Mouse (Mus musculus) T-helper 1 cell (primary cell): ENCODE measurements around the gene Uvrag.

Experiments
- in situ Hi-C: fragments of 300-600 bp; cut with MboI, MseI; formaldehyde crosslinking; loops from one replicate; pipeline ENCODE4 v1.15.1; 2025; ENCODE audit warnings: high pct_unique_total_duplicates

Gene Uvrag

GRCm38 (mm10) chr7:98937079-98937813, 203.7 kb downstream of the Uvrag start:
- in situ Hi-C loops, result no loop called here

DNA sequence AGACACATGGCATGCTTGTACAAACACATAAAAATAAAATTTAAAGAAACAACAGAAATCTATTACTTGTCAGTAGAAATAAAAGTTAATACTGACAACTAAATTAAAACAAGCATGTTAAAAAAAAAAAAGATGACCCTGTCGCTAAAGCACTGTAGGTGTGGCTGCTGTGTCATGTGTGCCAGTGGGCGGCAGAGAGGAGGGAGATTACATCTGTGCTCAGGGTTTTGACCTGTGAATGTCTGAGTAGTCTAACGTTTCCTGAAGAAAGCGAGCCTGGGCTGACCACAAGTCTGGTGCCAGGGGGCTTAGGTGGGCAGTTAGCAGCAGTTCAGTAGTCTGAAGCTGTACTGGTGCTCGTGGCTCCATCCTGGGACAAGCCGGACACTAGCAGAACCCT, 205.2 kb downstream of the Uvrag start:
- in situ Hi-C loops, result no loop called here

- in situ Hi-C loops, result no loop called here
Observed at GRCm38 (mm10) chr7:98935193-98935592, 205.7 kb downstream of the Uvrag start.

- in situ Hi-C loops, result no loop called here
Observed at GRCm38 (mm10) chr7:98928336-98929025, 212.5 kb downstream of the Uvrag start.

DNA sequence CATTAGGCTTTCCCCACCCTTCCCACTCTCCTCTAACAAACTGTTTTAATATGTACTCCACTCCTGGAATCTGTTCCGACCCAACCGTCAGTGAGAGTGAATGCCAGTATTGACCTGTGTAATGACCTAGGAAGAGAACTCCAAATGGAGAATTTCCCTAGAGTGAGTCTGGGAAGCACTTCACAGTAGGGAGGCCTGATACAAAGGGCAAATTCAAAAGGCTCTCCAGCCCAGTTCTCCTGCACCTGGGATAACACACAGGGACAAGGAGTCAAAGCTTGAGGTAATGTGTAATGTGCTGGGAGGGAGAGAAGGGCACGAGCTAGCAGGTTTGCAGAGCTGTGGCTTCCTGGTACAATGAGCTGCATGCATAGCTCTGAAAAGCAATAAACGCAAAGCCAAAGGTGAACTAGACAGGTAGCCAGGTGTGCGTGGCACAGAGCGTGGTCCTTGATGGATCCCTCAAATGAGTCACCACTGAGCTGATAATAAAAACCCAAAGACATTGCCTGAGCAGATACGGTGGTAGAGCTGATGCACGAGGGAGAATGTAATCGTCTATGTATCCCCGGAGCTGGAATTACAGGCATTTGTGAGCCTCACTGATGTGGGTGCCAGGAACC, 213.9 kb downstream of the Uvrag start:
- in situ Hi-C loops, result no loop called here

DNA sequence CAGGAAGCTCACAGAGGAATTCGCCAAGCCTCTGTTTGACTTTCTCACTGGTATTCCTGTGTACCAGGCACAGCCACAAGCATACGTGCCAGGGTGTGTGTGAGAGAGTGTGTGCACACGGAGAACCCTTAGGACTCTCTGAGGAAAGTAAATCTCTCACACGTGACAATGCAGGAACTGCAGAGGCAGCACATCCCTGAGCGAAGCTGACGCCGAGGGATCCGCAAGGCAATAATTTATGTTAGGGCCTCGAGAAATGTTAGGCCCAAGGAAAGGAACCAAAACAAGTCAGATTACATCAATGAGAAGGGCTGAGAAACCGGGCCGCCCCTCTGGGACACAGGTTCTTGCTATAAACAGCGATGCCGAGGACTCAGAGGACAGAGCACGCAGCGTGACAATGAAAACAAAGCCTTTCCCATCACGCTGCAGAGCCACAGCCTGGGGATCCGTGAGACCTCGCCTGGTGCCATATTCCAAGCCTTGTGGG, 216.5 kb downstream of the Uvrag start:
- in situ Hi-C loops, result no loop called here

- in situ Hi-C loops, result no loop called here
Observed at GRCm38 (mm10) chr7:98922984-98923383, 218.0 kb downstream of the Uvrag start.

- in situ Hi-C loops, result no loop called here
Observed at GRCm38 (mm10) chr7:98917407-98917806, 223.5 kb downstream of the Uvrag start.

DNA sequence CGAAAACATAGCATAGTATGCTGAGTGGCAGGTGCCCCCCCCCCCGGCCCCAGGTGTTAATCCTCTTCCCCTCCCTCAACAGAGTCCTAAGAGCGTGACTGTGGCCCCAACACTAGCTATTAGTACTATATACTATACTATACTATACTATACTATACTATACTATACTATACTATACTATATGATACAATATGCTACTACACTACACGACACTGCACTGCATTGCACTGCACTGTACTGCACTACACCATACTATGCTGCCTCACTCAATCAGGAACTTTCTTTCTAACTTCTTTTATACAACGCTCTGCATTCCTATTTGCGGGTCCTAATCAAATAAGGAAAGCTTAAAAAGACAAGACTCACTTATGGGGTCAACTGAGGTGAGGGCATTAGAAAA, 224.4 kb downstream of the Uvrag start:
- in situ Hi-C loops, result no loop called here

DNA sequence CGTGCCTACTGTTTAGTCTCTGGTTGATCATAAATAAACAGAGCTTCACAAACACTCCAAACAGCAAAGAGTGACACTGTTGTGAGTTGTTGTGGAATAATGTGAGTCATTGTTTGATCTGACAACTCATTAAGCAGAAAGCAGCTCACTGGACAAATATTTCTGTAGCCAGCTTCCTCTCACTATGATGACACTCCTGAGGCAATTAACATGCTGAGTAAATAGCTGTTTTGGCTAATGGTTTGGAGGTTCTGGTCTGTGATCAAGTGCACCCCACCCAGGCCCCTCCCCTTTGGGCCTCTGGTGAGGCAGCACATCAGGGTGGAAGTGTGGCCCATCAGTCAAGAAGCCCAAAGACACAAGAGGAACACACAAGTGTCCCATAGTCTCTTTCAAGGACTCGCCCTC, 228.0 kb downstream of the Uvrag start:
- in situ Hi-C loops, result no loop called here

- in situ Hi-C loops, result no loop called here
Observed at GRCm38 (mm10) chr7:98911276-98911675, 229.7 kb downstream of the Uvrag start.

DNA sequence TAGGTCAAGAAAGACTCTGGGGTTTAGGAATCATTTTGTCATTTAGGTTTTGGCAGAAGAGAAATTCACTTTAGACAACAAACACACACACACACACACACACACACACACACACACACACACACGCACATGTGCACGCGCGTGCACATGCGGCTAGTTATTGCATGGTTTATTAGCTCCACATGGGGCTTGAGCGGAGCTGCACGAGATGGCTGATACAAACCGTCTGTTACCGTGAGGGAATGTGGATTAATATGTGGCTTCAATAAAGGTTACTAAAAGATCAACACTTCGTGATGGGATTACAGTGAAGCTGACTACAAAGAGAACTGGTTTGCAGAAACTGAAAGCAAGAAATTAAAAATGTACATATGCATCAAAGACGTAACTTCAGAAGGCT, 230.2 kb downstream of the Uvrag start:
- in situ Hi-C loops, result no loop called here

DNA sequence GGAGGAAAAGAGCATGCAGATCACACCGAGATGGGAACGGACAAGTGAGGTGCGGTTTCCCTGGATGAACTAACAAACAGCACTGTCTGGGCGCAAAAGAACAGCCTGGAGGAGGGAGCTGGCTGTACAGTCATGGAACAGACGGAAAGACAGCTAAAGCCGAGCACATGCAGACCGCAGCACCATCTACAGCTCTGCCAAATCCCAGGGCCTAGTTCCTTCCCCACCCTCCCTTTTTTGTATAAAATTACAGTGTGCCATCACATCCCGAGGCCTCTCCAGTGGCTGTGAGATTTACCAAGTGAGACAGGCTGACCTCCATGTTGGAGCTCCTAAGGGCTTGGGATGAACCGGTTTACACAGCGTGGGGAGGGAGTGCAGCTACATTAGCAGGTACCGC, 230.8 kb downstream of the Uvrag start:
- in situ Hi-C loops, result no loop called here

GRCm38 (mm10) chr7:98907476-98907875, 233.5 kb downstream of the Uvrag start:
- in situ Hi-C loops, result no loop called here

- in situ Hi-C loops, result no loop called here
Observed at GRCm38 (mm10) chr7:98904659-98905362, 236.1 kb downstream of the Uvrag start.

GRCm38 (mm10) chr7:98903884-98904283, 237.1 kb downstream of the Uvrag start:
- in situ Hi-C loops, result no loop called here

DNA sequence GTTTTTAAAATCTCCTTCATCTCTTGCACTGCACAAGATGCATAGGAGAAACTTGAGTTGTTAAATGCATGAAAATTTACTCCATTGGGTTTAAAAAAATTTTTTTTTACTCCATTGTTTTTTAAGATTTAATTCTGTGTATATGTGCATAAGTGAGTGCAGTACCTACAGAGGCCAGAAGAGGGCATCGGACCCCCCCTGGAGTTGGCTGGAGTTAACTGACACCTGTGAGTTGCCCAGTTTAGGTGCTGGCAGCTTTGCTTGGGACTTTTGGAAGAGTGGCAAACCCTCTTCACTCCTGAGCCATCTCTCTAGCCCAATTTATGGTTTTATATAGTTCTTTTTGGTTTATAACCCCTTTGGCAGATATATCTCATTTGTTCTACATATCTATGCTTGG, 239.8 kb downstream of the Uvrag start:
- in situ Hi-C loops, result no loop called here

DNA sequence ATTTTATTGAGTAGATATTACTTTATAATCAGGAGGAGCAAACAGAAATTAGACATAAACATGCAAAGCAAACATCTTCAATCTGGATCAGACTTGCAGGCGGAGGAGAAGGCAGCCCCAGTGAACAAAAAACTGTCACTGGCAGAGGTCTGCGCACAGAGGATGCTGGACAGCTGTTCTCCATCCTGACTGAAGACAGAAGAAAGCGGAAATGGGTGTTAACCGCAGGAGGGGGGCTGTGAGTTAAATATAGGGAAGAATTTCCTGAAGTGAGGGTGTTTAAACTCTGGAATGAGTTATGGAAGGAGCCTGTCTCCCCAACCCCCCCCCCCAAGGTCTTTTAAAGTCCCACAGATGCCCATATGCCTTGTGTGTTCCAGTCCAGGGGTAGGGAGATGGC, 241.1 kb downstream of the Uvrag start:
- in situ Hi-C loops, result no loop called here

- in situ Hi-C loops, result no loop called here
Observed at GRCm38 (mm10) chr7:98897323-98897722, 243.6 kb downstream of the Uvrag start.

- in situ Hi-C loops, result no loop called here
Observed at GRCm38 (mm10) chr7:98895501-98896095, 245.3 kb downstream of the Uvrag start.

DNA sequence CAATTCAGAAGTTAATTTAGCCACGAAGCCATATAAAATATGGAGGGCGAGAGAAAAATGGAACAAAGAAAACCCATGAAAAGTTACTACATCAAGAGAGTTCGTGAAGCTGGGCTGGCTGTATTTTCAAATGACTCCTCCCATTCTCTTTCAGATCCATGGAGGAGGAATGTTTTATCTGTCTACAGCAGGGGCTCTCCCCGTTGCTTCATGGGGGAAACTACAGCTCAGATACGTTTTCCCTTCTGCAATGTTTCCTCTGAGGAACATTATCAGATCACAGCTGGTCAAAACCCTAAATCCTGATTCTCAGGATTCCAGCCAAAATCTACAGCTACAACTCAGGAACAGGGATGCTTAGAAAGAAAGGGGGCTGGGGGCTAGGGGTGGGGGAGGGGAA, 246.2 kb downstream of the Uvrag start:
- in situ Hi-C loops, result no loop called here

GRCm38 (mm10) chr7:98894305-98894704, 246.6 kb downstream of the Uvrag start:
- in situ Hi-C loops, result no loop called here
